Mouse (Mus musculus) ES-Bruce4 (cell line): ENCODE measurements around the gene Eif2s1. TPM values are rescaled to one million over a fixed set of nuclear protein-coding genes. Genes with fewer than 3 reads are reported as not detected.

ENCODE experiments used
- H3K27ac ChIP-seq: 2 replicates; pipeline ENCODE4 v1.5.1; 2012; ENCODE audit warnings: low read length, inconsistent platforms; ENCODE audit not compliant: insufficient read depth
- H3K27me3 ChIP-seq: 2 replicates; pipeline ENCODE4 v1.6.1; 2012; ENCODE audit warnings: mild to moderate bottlenecking, low read length, inconsistent platforms; ENCODE audit not compliant: control insufficient read depth, poor library complexity, insufficient read depth, severe bottlenecking
- H3K36me3 ChIP-seq: 2 replicates; pipeline ENCODE4 v1.6.1; 2012; ENCODE audit warnings: inconsistent platforms, mild to moderate bottlenecking, low read length, moderate library complexity; ENCODE audit not compliant: control insufficient read depth, poor library complexity, insufficient read depth, severe bottlenecking
- H3K4me1 ChIP-seq: one replicate; pipeline ENCODE4 v1.8.1; 2011; ENCODE audit warnings: low read length; ENCODE audit not compliant: control insufficient read depth, insufficient read depth
- H3K4me3 ChIP-seq: 2 replicates; pipeline ENCODE4 v1.5.1; 2011; ENCODE audit warnings: low read depth, mild to moderate bottlenecking, low read length
- H3K9ac ChIP-seq: 2 replicates; pipeline ENCODE4 v1.6.1; 2012; ENCODE audit warnings: low read depth, mild to moderate bottlenecking, inconsistent platforms; ENCODE audit not compliant: poor library complexity, severe bottlenecking
- H3K9me3 ChIP-seq: replicated peaks from 2 replicates; pipeline ENCODE4 v1.6.1; 2012; ENCODE audit warnings: mild to moderate bottlenecking, low read length, inconsistent platforms; ENCODE audit not compliant: control insufficient read depth, poor library complexity, insufficient read depth, severe bottlenecking
- CTCF ChIP-seq: IDR thresholded peaks from one replicate; pipeline ENCODE4 v1.8.1; 2011; ENCODE audit warnings: low read depth, low read length
- EP300 ChIP-seq: IDR thresholded peaks from 2 replicates; pipeline ENCODE4 v1.6.1; 2011; ENCODE audit warnings: low read depth, low read length; ENCODE audit not compliant: insufficient read depth
- POLR2A ChIP-seq: IDR thresholded peaks from one replicate; pipeline ENCODE4 v1.8.1; 2011; ENCODE audit warnings: low read length; ENCODE audit not compliant: insufficient read depth
- polyA plus RNA-seq: library from polyadenylated mRNA; stranded (reverse); fragments of >200 nt; gene quantifications from 2 replicates; pipeline ENCODE4 v1.2.4, GENCODE M21; 2011; ENCODE audit warnings: low read depth; ENCODE audit not compliant: missing spikeins, insufficient read depth, insufficient read length

Eif2s1 gene
- polyA plus RNA-seq, 1 experiment: 231 TPM

GRCm38 (mm10) chr12:78908081-78908605 lies 46.5 kb downstream of the Eif2s1 start:
- H3K4me1 ChIP-seq: peaks cover 2% of the 10 kb centered on the region
- H3K27me3 ChIP-seq: peaks cover 5% of the 10 kb centered on the region; the same call in 1 of the 2 replicates
- no peaks in the 10 kb centered on the region for H3K36me3 ChIP-seq
- H3K27ac ChIP-seq: no peak overlapping the region
- peaks cover 7% of the 10 kb centered on the region; the same call in 1 of the 2 replicates for H3K9me3 ChIP-seq
- H3K4me3 ChIP-seq: no peak overlapping the region
- TF ChIP-seq EP300 (no peak), POLR2A (no peak), CTCF (no peak)
- H3K9ac ChIP-seq: no peak overlapping the region

- Histone ChIP-seq H3K4me1 (peaks cover 2% of the 10 kb centered on the region), H3K36me3 (no peaks in the 10 kb centered on the region), H3K27ac (no peak overlapping the region), H3K4me3 (no peak overlapping the region), H3K9ac (peak overlapping the region; percentile 2; the same call in 1 of the 2 replicates), H3K27me3 (peaks cover 5% of the 10 kb centered on the region; the same call in 1 of the 2 replicates), H3K9me3 (peaks cover 7% of the 10 kb centered on the region; the same call in 1 of the 2 replicates)
- TF ChIP-seq POLR2A (no peak), CTCF (no peak), EP300 (no peak)
Observed at GRCm38 (mm10) chr12:78910684-78911461, 49.3 kb downstream of the Eif2s1 start.

- TF ChIP-seq POLR2A (no peak), EP300 (0 out of 2 replicates have a peak, but pooled peaks have one; percentile 26)
- peak overlapping the region; percentile 63 for H3K4me3 ChIP-seq
- H3K27me3 ChIP-seq: peaks cover 5% of the 10 kb centered on the region; the same call in 1 of the 2 replicates
- H3K9me3 ChIP-seq: peaks cover 9% of the 10 kb centered on the region; the same call in 1 of the 2 replicates
- H3K4me1 ChIP-seq: peaks cover 2% of the 10 kb centered on the region
- 0 out of 2 replicates have a peak overlapping the region, but pooled peaks have one; percentile 16 for H3K27ac ChIP-seq
- no peaks in the 10 kb centered on the region for H3K36me3 ChIP-seq
- peak overlapping the region; percentile 2; the same call in 1 of the 2 replicates for H3K9ac ChIP-seq
Observed at GRCm38 (mm10) chr12:78911707-78912417, 50.2 kb downstream of the Eif2s1 start.

- Histone ChIP-seq H3K4me3 (no peak overlapping the region), H3K4me1 (peaks cover 2% of the 10 kb centered on the region), H3K36me3 (no peaks in the 10 kb centered on the region), H3K27me3 (peaks cover 5% of the 10 kb centered on the region; the same call in 1 of the 2 replicates), H3K9ac (no peak overlapping the region), H3K9me3 (0 out of 2 replicates have a peak, but pooled peaks cover 2% of the 10 kb centered on the region), H3K27ac (no peak overlapping the region)
- TF ChIP-seq EP300: no peak
- no peak for TF ChIP-seq CTCF
- no peak for TF ChIP-seq POLR2A
Observed at GRCm38 (mm10) chr12:78914458-78914857, 52.8 kb downstream of the Eif2s1 start.

GRCm38 (mm10) chr12:78915561-78915960 lies 53.9 kb downstream of the Eif2s1 start:
- no peaks in the 10 kb centered on the region for H3K36me3 ChIP-seq
- no peak overlapping the region for H3K4me3 ChIP-seq
- H3K4me1 ChIP-seq: peaks cover 2% of the 10 kb centered on the region
- TF ChIP-seq EP300: no peak
- no peak for TF ChIP-seq CTCF
- TF ChIP-seq POLR2A: no peak
- peaks cover 5% of the 10 kb centered on the region; the same call in 1 of the 2 replicates for H3K27me3 ChIP-seq
- H3K9ac ChIP-seq: no peak overlapping the region
- 0 out of 2 replicates have a peak, but pooled peaks cover 2% of the 10 kb centered on the region for H3K9me3 ChIP-seq
- no peak overlapping the region for H3K27ac ChIP-seq
